Mouse (Mus musculus) v-Abl transformed pro-B cells (cell line): Measurements from ENCODE around the gene Arpc5.

Experiments used
- in situ Hi-C, 2 experiments: fragments of 400-800 bp; cut with MboI; formaldehyde crosslinking; loops; one replicate each; pipeline ENCODE4 v1.15.1; 2025; ENCODE audit not compliant: unreplicated experiment in 2 of 2

Gene Arpc5

GRCm38 (mm10) chr1:152766032-152766772, at the start of gene Arpc5, which contains the start of gene Rgl1:
TSS of gene Arpc5 (plus strand) at chr1:152766542.
TSS of gene Rgl1 (minus strand) at chr1:152766351.
- in situ Hi-C loops = no loop called here

DNA sequence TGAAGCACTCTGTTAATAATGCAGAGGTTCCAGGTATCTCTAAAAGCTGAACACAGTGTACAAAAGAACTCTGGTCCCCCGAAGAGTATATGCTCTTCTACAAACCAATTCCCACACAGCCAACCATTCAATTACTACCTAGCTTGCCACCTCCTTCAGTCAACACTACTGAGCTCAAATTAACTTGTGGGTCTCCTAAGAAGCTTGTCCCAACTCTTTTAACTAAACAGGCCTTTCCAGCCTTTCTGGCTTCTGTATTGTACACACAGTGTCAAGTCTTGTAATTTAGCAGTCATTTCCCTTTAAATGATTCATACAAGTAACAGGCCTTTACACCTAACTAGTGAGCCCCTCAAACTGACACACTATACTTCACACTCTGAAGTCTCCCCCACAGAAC, 49.0 kb upstream of the Arpc5 start:
- in situ Hi-C loops = loop anchor here in 1 of 2 experiments (5.0 kb wide), 1 partner anchor 90 kb away; no protein-coding TSS in a partner anchor

DNA sequence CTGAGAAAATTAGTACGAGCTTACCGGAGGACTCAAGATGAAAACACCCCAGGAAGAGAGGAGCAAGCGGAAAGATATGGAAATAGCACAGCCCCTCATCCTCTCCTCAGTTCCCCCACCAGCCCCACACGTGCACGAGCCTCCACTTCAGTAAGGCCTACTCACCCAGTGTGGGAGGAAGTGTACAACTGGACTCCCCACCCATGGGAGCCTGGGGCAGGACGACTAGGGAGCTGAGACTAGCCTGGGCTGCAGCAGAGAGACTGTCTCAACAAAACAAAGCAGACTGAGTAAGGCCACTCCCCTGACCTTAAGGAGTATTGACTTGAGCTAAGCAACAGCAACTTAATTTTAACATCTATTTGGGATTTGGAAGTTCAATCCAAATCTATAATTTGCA, 48.1 kb upstream of the Arpc5 start:
- in situ Hi-C loops = loop anchor here in 1 of 2 experiments (5.0 kb wide), 1 partner anchor 91 kb away; no protein-coding TSS in a partner anchor

DNA sequence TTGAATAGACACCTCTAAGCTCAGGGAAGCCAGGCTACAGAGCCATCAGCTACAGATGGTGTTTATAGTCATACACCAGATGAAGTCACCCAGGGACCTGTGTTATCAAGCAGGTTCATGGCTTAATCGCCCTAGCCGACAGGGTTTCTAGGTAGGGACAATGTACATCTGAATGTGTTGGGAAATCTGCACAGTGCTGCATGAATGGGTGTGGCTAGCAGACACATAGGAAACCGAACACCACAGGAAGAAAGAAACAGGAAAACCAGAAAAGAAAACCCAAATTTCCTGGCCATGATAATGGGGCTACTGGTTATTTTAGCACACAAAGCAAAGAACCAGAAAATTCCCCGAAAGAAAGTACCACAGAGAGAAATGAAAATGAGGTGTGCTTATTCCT, 45.4 kb upstream of the Arpc5 start:
- in situ Hi-C loops = no loop called here

- in situ Hi-C loops = no loop called here
Observed at GRCm38 (mm10) chr1:152721535-152722198, 44.7 kb upstream of the Arpc5 start.

GRCm38 (mm10) chr1:152724286-152724685, 42.1 kb upstream of the Arpc5 start:
- in situ Hi-C loops = no loop called here

DNA sequence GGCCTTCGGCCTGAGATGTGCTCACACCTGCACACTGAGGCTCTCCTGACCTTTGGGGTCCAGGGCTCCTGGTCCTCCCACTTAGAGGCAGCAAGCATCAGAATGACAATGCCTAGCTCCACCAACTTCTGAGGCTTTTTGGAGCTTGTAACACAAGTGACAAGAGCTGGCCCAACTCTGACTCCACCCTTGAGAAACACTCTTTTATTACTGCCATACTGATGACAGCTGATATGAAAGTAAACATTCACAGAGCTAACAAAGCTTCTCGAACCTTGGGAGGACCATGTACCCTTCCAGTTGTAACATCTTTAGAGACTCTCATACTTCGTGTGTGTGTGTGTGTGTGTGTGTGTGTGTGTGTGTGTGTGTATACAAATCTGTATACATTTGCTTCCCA, 40.2 kb upstream of the Arpc5 start:
- in situ Hi-C loops = loop anchor here (25.0 kb wide), 3 partner anchors 339 to 914 kb away; partner anchors contain the start of genes Colgalt2 (in 1 of the 2) and Tsen15 (in 1 of the 2)

- in situ Hi-C loops = loop anchor here (25.0 kb wide), 3 partner anchors 340 to 915 kb away; partner anchors contain the start of genes Colgalt2 (in 1 of the 2) and Tsen15 (in 1 of the 2)
Observed at GRCm38 (mm10) chr1:152727604-152728236, 38.6 kb upstream of the Arpc5 start.

DNA sequence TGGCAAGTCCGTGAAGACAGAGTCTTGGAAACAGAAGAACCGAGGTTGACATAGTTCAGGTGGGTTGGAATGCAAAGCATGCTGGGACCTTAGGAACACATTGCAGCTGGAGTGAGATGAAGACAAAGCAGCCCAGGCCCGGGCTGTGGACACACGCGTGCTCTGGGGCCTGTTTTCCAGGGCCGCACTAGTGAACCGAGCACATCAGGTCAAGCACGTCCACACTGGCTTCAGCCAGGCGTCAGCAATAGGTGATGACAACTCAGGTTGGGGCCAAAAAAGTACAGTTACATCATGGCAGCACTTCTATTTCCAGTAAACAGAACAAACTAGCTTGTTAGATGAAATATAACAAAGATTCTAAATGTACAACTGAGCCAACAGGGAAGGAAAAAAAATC, 27.5 kb upstream of the Arpc5 start:
- in situ Hi-C loops = loop anchor here (25.0 kb wide), 3 partner anchors 351 to 926 kb away; partner anchors contain the start of genes Colgalt2 (in 1 of the 2) and Tsen15 (in 1 of the 2)

DNA sequence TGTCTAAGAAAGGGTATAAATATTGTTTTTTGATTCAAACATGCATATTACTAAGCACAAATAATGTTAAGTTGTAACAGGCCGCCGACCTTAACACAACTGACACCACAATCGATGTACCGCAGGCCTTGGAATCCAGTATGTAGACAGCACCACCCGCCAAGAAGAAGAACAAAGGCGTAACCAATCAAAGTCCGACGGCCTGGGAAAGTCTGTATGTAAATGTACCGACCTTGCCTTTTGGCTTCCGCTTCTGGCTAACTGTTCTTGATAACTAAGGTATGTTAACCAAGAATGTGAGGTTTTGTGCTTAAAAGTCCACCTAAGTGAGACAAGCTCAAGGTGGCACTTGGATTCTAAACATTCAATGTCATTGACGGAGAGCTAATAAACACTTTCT, 27.0 kb upstream of the Arpc5 start:
- in situ Hi-C loops = loop anchor here (25.0 kb wide), 3 partner anchors 352 to 927 kb away; partner anchors contain the start of genes Colgalt2 (in 1 of the 2) and Tsen15 (in 1 of the 2)

DNA sequence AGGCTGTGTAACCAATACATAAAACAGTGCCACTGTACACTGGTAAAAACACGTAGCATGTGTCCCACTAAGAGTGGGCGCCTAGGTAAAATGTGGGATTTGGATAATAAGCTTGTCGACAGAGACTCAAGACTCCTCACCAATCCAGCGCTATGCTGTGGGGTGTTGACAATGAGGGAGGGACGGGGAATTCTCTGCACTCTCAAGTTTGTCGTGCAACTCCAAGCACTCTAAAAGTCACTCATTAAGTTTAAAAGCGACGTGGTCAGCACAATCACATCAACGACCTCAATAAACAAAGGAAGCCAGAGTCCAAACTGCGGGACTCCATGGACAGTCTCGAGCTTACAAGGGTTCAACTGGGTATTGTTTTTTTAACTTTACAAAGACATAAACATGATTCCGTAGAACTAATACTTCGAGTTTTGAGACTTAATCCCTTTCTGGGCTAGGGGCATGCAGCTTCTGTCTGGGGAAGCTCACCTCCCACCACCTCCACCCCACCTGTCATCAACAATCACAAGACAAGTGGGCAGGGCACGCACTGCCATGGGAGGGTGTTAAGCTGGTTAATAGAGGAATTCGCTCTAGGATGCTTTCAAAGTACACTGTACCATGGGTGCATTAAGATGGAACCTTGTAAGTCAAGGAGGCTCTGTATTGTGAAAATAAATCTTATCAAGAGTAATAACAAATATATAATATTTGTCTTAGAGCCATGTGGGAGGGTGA, 23.1 kb upstream of the Arpc5 start:
- in situ Hi-C loops = loop anchor here (10.0 to 25.0 kb wide), 4 partner anchors 356 to 931 kb away; partner anchors contain the start of genes Colgalt2 (in 1 of the 2) and Tsen15 (in 1 of the 2)

GRCm38 (mm10) chr1:152746426-152746825, 19.9 kb upstream of the Arpc5 start:
- in situ Hi-C loops = loop anchor here (5.0 to 25.0 kb wide), 6 partner anchors 219 to 934 kb away; partner anchors contain the start of genes Colgalt2 (in 1 of the 2) and Tsen15 (in 1 of the 2)

- in situ Hi-C loops = loop anchor here (5.0 to 25.0 kb wide), 6 partner anchors 222 to 937 kb away; partner anchors contain the start of genes Colgalt2 (in 1 of the 2) and Tsen15 (in 1 of the 2)
Observed at GRCm38 (mm10) chr1:152749276-152749675, 17.1 kb upstream of the Arpc5 start.

GRCm38 (mm10) chr1:152750312-152750965, 15.9 kb upstream of the Arpc5 start, which contains the start of gene Apobec4:
TSS of gene Apobec4 (plus strand) at chr1:152750551.
- in situ Hi-C loops = no loop called here

DNA sequence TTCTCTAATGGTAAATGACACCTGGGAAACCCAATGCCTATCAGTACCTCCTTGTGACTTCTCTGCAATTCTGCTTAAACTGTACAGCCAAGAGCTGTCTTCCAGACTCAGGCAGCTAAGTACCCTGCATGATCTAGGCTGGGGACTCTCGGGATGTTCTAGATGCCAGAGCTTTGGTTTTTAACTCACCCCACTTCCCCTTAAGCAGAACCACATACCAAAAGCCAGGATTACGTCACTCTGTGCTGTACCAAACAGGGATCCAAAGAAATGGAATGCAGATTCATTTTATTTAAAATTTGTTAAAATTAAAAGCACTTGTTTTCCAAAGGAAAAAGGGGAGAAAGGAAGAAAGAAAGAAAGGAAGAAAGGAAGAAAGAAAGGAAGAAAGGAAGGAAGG, 4.6 kb upstream of the Arpc5 start:
- in situ Hi-C loops = no loop called here

- in situ Hi-C loops = no loop called here
Observed at GRCm38 (mm10) chr1:152766804-152767748, 734 bp downstream of the Arpc5 start.

GRCm38 (mm10) chr1:152767749-152768488, 1.6 kb downstream of the Arpc5 start:
- in situ Hi-C loops = no loop called here
